Mouse (Mus musculus) forelimb bud, embryonic 11.5 days (tissue): ENCODE measurements around the gene Asna1.
A peak's percentile ranks its signal among the peaks of the same experiment; 100 is the strongest.

ENCODE experiments used
- DNase-seq: peaks from one replicate; pipeline ENCODE4 v3.0.0-alpha.2; 2012; ENCODE audit warnings: low read depth, low spot score

Gene Asna1

DNA sequence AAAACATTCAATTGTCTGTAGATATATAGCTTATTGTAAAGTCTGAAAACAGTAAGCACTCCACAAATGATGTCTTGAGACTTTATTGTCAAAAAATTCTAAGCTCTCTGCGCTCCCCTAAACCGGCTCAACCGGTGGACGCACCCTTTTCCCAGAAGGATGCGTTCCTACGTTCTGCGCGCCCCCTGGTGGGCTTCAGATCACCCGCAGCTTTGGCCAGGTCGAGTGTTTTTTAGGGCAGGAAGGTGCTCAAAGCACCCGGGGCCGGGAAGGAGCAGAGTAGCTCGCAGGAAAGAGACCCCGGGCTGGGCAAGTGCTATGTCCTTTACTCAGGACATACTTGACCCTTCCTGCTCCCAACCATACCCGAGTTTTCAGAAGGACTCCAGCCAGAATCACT is 35.3 kb downstream of the Asna1 start:
- peak; percentile 92 for DNase-seq

DNA sequence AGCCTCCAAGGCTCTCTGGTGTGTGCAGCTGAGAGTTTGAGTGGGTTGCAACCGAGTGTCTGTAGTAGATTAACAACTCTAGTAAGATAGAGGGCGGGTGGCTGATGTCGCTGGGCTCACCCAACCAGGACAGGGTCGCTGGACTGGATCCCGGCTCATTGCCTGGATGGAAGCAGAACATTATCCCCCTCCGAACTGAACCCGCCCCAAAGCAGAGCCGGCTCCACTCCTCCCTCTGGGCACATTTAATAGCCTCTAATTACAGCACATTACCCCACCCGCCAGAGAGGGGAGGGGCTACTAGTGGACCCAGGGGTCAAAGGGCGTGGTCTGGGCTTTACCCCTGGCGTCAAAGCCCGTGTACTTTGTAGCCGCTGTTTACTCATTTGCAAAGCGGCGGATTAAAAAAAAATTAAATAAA is 35.8 kb downstream of the Asna1 start:
- no peak for DNase-seq

DNA sequence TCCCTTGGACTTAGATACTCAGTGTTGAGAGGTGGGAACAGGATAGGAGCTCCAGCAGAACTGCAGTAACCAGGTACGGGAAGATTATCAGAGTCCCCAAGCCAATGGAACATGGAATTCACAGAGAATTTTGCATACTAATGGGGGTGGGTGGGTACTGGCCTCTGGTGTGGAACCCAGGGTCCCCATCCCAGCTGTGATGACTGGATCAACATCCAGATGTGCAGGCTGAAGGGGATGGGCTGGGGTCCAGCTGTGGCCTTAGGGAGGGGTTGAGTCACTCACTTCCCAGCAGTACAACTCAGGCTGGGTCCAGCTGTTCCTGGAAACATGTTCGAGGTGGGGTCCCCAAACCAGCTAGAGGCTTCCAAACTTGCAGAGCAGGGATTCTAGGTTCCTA is 37.2 kb downstream of the Asna1 start:
- no peak for DNase-seq

DNA sequence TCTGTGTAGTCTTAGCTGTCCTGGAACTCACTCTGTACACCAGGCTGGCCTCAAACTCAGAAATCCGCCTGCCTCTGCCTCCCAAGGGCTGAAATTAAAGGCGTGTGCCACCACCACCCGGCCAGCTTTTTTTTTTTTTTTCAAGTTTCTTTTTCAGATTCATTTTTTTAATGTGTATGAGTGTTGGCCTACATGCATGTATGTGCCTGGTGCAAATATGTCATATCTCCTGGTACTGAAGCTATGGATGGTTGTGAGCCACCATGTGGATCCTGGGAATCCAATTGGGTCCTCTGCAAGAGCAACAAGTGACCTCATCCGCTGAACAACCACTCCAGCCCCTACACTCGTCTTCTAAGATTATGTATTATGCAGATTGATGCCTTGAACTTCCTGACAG is 37.7 kb downstream of the Asna1 start:
- no peak for DNase-seq

DNA sequence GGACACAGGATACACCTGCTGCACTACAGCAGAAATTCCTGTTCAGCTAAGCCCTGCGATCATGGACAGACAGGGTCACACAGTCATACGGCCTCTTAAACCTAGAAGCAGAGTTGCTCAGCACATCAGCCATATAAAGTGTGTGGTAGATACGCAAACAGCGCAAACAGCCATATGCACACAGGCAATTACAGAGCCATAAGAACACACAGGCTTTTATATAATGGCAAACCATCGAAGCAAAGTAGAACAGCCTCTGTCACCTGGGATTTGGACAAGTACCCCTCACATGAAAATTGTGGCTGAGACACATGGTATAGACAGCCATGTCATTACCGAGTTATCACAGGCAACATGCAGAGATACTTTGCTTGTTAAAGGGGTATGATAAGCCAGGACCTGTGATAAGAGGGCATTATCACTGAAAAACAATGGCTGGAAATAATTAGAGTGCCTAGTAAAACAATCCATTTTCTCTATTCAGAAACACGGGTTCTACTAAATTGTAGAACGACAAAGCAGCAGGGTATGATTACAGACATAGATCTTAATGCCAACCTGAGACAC is 38.6 kb downstream of the Asna1 start:
- no peak for DNase-seq

DNA sequence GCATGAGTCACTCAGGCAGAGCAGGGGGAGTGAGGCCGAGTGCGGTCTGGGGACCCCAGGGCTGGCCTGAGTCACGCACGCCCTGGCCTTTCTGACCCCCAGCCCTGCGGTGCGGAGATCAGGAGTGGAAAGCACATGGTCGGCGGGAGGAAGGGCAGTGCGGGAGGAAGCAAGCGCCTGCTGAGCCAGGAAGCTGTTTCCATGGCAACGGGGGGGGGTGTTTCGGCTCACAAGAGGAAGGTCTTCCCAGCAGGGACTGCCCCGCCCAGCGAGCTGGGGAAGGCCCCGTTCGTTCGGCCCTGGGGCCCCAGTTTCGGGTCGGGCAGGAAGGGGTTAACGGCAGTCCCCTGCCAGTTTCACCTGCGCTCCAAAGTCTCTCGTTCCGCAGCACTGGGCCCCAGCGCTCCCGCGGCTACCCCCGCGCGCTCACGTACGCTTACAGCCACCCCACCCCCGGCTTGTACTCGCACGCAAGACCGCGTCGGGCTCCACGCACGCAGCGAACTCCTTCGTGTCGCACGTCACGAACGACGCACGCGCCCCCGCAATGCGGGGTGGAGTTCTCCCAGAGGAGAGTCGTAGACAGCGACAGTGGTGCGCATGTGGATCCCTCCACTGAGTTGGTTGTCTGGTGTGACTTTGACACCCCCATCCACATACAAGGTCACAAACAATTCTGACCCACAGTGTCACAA is 39.2 kb downstream of the Asna1 start:
- peak; percentile 85 for DNase-seq

DNA sequence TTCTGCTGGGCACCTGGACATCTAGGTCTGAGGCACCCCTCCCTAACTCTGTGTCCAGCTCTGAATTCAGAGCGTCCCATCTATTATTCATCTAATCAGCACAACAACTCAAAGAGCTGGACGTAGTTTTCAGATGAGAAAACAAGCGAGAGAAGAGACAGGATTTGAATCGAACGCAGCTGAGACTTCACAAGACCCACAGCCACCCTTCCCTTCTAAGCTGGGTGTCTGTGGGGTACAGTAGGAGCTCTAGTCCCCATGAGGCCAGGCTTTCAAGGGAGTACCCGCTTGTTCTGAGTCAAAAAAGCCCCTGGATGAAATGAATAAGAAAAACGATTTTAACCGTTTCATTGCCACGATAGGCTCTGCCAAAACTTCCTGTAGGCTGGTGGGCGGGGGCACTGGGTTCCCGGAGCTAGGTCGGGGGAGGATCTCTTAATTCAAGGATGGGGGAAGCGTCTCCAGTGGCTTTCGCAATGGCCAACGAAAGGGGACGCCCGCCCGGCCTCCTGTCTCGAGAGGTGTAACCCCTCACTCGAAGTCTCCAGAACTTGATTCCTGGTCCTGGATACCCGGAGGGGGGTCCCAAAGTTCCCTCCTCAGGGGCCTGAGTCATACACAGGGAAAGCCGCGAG is 39.9 kb downstream of the Asna1 start:
- DNase-seq: no peak

DNA sequence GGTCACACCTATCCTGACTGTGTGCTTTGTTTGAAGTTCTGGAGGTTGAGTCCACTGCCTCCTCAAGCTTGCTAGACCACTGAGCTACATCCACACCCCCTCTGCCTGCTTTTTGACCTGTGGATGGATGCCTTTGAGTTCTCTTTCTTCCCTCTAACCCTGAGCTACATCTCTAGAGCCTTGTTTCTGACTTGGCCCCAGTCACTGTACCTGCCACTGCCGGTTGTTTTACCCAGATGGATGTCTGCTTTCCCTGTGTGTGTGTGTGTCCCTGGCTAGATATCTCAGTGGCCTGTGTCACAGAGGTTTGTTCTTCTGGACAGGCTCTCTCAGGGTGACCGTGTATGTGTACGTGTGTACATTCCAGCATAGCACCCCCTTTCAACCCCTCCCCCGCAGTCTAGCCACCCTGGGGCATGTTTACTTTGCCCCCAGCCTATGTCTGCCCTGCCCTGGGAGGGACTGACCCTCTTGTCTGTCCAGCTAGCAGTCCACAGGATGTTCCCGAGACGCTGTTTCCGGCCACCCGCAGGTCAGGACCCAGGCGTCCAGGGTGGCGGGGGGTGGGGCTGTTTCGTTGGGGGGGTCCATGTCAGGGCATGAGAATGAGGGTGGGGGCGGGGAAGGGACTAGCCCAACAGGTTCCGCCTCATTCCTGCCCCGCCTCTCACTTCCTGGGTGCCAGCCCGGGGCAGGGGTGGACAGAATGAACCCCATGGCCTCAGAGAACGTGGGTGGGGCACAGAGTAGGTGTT is 40.6 kb downstream of the Asna1 start:
- no peak for DNase-seq

DNA sequence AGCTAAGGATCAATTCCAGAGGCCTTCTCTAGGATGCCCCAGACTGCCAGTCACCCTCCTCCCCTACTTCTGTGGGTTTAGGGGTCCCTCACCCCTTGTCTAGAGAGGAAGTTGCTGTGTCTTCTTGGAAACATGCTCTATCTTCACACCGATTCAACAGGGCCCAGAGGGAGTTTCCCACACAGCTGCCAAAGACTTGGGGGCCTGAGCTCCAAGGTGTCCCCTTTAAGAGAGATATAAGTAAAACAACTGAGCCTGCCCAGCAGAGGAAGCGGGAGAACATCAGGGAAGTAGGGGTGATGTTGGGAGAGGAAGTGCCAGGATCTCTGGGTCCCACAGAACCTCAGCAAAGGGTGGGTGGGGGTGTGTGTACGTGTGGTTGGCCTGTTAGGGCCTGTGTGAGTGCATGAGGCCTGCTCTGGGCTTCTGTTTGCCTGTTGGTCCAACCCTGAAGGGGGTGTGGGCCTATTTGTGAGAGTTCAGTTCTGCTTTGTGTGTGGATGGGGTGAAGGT is 42.5 kb downstream of the Asna1 start:
- DNase-seq: no peak

DNA sequence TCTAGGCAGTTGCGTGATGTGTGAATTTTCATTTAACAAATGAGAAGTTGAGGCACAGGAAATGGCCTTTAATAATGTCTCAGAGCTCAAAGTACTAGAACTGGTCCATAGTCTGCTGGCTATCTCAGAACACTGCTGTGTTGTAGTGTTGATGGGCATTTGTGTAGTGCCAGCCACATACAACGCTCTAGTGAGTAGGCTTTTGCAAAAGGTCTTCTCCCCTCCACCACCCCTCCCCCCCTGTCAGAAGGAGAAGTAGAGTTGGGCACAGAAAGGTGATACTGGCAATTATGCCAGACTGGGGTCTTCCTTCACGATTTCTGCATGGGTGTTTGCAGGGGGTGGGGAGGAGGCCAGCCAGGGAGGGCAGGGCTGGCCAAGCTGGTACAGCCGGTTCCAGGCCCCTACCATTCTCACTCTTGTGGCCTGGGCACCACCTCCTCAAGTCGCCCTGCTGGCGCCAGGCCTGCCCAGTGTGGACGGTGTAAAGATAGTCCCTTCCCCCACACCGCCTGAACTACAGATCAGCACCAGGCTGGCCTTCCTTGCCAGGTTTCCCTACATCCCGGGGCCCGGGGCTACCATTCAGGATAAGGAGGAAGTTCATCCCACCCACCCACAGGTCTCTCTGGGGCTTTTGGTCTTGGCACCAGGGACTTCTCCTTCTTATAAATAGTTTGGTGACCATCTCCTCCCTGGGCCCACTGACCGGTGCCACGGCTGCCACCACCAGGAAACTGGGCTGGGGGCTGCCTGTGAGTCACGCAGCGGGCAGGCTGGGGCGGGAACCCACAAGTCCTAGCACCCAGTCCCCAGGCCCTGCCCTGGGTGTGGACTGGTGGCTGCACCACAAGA is 43.2 kb downstream of the Asna1 start:
- DNase-seq: no peak

DNA sequence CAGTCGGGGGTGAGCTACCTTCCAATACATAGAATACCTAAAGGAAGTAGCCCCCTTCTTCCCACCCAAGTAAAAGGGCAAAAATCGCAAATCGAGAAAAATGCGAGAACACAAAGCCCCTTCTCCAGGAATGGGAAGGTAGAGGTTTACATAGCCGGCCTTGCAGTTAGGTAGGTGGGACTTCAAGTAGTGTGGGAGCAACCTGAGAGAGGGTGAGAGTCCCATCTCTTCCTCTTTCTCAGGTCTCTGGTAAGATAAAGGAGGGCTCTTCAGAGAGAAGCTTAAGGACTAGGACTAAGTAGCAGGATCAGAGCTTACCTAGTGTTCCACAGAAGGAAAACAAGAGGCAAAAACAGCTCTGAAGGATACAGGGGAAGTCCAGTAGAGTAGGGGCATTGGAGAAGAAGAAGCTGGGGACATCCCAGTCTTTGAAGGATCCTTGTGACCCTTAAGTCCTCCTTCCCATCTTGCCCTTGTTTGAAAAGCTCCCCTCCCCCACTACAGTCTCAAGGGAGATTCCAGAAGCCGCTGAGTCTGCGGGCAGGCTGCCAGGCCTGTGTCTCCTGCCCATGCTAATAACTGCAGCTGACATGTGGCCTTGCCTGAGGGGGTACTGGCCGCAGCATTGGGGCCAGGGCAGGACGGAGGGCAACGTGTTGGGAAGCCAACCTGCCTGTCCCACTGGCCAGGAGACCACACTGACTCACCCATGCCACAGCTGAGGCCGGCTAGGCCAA is 44.3 kb downstream of the Asna1 start:
- no peak for DNase-seq

DNA sequence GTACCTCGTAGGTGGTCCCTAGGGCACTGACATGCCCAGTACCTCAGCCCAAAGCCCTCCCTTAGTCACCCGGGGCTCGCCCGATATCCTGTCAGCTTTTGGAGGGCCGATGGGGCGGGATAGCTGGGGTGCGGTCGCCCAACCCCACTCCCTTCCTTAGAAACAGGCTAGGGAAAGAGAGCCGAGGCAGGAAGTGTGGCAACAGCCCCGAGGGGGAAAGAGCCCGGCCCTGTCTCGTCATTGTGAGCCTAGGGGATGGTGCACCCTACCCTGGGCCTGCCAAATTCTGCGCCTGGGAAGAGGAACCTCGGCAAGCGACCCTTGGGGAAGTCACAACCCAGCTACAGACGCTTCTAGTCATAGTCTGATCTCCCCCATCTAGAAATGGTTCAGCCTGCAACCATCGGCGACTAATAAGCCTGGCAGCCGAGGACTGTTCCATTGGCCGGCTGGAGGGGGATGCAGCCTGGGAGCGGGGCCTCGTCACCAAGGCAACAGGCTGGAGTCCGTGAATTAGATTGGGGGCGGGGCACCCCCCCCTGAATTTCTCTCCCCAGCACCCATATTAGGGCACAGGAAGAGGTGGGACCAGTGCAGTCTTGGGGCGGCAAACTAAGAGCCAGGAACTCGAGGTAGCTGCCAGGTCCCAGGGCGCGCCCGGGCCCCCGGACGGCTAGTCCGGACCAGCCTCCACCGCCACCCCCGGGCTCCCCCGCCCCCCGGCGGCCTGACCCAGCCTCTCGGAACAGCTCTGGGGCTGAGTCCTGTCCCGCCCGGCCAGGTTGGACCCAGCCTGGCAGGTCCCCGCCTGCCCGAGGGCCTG is 45.3 kb downstream of the Asna1 start:
- peak; percentile 93 for DNase-seq

DNA sequence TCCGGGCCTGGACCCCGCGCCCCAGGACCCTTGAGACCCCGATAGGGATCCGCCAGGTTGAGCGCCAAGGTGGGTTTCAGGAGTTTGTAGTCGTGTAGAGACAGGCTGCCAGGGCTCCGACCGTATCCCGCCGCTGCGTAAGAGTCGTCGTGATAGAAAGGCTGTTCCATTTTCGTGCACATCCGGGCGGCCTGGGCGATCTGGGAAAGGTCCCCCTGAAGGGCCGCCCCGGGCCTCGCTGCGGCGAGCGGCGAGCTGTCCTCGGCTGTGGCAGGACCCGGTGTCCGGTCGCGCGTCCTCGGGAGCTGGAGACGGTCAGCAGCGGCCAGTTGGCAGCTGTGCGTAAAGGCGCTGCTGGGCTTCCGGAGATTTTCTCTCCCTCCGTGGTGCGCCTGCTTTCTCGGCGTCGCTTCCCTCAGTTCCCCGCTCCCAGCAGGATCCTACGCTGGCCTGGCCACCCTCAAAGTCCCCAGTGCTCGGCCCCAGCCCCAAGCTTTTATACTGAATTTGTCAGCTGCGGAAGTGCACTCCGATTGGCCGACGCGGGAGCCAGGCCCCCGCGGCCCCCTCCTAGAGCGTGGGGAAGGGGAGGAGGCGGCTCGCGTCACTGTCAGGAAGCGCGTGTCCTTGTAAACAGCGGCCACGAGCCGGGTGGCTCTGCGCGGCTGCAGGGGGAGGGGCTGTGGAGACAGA is 46.7 kb downstream of the Asna1 start, which contains the start of gene Junb:
Junb (minus strand) TSS at position 471 of the 693 bp plus-strand sequence.
- DNase-seq: peak; percentile 87

DNA sequence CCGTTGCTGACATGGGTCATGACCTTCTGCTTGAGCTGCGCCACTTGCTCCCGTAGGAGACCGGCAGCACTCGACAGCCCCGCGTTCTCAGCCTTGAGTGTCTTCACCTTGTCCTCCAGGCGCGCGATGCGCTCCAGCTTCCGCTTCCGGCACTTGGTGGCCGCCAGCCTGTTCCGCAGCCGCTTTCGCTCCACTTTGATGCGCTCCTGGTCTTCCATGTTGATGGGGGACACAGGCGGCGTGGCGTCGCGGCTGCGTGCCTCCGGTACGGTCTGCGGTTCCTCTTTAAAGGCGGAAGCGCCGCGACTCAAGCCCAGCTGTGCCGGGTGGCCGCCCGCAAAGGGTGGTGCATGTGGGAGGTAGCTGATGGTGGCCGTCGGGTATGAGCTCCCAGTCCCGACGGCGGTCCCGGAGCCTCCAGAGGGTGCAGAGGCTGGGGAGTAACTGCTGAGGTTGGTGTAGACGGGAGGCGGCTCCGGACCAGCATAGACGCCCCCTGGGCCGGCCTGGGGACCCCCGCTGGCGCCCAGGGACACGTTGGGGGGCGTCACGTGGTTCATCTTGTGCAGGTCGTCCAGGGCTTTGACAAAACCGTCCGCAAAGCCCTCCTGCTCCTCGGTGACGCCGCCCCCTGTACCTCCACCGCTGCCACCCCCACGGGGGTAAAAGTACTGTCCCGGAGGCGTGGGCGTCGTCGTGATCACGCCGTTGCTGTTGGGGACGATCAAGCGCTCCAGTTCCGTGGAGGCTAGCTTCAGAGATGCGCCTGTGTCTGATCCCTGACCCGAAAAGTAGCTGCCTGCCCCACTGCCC is 47.4 kb downstream of the Asna1 start:
- DNase-seq: no peak

DNA sequence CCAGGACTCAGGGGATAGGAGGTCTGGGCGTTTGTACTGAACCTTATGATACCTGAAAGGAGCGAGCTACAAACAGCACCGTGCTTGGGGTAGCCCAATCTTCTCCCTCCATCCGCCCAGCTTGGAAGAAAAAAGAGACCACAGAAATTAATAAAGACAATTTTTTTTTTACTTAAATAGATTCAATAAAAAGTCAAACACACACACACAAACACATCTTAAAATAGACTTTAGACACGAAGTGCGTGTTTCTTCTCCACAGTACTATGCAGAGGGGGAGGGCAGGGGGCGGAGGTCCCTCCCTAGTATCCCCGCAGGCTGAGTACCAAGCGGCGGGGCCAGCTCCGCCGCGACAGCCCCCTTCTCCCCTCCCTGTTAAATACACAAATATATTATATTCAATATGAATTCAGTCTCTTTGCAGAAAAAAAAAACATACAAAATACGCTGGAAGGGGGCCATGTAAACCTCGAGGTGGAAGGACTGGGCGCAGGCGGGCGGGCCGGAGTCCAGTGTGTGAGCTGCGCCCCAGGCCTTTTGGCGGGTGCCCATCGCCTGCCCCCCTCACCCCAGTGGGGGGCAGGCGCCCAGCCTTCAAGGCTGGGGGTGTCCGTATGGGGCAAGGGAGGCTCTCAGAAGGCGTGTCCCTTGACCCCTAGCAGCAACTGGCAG is 48.2 kb downstream of the Asna1 start:
- DNase-seq: no peak

DNA sequence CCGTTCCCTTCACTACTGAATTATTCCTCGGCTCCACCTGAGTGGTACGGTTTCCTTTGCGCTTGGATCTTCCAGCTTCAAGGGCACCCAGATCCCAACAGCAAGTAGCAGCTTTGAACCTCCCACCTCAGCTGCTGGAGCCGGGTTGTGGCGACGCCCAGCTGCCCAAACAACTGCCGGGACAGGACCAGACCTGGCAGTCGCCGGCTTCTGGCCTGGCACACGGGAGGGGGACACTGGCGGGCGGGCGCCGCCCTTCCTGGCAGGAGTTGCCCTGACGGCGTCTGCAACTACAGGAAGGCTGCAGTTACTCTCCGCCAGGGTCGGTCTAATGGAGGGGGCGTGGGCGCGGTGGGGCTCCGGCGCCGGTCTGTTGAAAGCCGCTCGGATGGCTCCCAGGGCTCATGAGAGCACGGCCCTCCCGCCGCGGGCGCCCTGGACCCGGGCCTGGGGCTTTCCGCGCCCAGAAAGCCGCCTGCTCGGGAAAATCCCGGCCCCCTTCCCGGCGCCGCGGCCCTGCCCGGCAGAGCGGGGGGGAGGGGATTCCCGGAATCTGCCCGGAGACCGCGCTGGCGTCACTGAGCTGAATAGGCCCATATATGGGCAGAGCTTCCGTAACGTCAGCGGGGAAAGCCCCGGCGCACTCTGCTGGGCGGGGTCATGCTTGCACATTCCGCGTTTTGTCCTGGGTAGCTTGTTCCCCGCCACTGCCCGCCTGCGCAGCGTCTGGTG is 48.9 kb downstream of the Asna1 start:
- DNase-seq: peak; percentile 96

DNA sequence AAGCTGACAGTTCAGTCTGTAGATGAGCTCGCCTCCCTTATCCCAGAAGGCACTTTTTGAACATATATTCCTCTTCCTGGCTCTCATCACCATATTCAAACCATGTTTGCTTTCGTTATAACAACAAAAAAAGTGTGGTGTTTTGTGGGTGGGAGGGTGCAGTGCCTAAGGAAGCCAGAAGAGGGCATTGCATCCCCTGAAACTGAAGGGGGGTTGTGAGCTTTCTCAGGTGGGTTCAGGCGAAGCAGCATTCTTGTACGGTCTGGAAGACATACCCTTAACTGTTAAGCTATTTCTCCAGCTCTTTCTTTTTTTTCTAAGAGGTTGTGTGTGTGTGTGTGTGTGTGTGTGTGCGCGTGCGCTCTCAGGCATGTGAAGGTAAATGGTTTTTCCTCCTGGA is 49.6 kb downstream of the Asna1 start:
- DNase-seq: no peak
